Mouse (Mus musculus): Measurements from ENCODE around the gene Ptpn11. TPM values are rescaled to one million over a fixed set of nuclear protein-coding genes. Genes with fewer than 3 reads are reported as not detected.
A peak's percentile ranks its signal among the peaks of the same experiment; 100 is the strongest.

Gene Ptpn11
- polyA plus RNA-seq (2012; fragmentation: generic; extraction: Trizol) = 75.8 TPM
- long read RNA-seq, experiment 1, full-length matches to known transcripts = 1 of 62 reads
- long read RNA-seq, experiment 1, partial matches to known transcripts = 58 of 62 reads
- long read RNA-seq, experiment 1, other reads (novel, unspliced or antisense) = 3 of 62 reads
- long read RNA-seq, experiment 2, full-length matches to known transcripts = 17 of 40 reads
- long read RNA-seq, experiment 2, partial matches to known transcripts = 20 of 40 reads
- long read RNA-seq, experiment 2, other reads (novel, unspliced or antisense) = 3 of 40 reads

DNA sequence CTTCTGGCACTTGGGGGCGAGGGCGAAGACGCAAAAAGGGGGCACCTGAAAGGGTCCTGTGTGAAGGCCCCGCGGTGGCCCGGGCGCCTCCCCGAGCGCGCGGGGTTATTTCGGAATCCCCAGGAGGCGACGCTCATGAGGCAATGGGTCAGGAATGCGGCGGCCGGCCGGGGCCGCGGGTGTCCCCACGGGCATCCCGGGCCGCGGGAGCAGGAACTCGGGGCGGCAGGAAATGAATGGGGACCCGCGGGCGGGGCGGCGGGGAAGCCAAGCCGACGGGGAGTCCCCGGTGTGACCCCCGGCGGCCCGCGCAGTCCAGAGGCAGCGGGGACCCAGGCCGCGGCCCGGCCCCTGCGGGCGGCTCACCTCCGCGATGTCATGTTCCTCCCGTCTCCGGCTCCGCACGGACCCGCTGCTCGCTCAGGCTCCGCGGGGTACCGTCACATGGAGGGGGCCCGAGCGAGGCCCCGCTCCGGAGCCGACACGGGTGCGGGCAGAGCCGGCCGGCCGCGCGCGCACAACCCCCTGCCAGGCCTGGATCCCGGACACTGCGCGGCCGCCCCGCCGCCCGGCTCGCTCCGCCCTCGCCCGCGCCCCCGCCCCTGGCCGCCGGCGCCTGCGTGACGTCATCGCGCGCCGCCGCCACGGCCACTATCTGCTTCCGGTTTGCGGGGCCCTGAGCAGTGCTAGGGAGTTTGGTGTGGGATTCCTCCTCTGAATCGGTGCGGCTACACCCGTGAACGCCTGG lies at the start of gene Ptpn11:
Ptpn11 (minus strand) TSS at position 562 of the 748 bp plus-strand sequence.
- peaks cover 52% of the 10 kb centered on the region for H3K79me2 ChIP-seq (ENCODE audit: control insufficient read depth, insufficient read depth)
- peaks cover 47% of the 10 kb centered on the region for H3K79me3 ChIP-seq (ENCODE audit: low read depth)
- H3K4me3 ChIP-seq (ENCODE audit: insufficient read depth, poor library complexity, severe bottlenecking) = peak within 1 kb of the TSS; percentile 89
- H3ac ChIP-seq (ENCODE audit: control insufficient read depth, insufficient read length, low read depth) = peak within 1 kb of the TSS; percentile 89
- no peak for TF ChIP-seq FOSL1 (IDR thresholded peaks at IDR 0.05; ENCODE audit: insufficient read depth, low read length, poor library complexity, severe bottlenecking)
- no peak for TF ChIP-seq MYOD1 (IDR thresholded peaks at IDR 0.05; ENCODE audit: control insufficient read depth, insufficient read length, low read depth)
- TF ChIP-seq CTCF (IDR thresholded peaks at IDR 0.05; ENCODE audit: control insufficient read depth, insufficient read depth, insufficient read length) = no peak
- TF ChIP-seq CEBPB (IDR thresholded peaks at IDR 0.05; ENCODE audit: low read depth) = no peak
- no peaks in the 10 kb centered on the region for H3K27me3 ChIP-seq (ENCODE audit: control insufficient read depth, insufficient read depth, insufficient read length)
- H3K36me3 ChIP-seq (ENCODE audit: control insufficient read depth, insufficient read depth) = peaks cover 7% of the 10 kb centered on the region

DNA sequence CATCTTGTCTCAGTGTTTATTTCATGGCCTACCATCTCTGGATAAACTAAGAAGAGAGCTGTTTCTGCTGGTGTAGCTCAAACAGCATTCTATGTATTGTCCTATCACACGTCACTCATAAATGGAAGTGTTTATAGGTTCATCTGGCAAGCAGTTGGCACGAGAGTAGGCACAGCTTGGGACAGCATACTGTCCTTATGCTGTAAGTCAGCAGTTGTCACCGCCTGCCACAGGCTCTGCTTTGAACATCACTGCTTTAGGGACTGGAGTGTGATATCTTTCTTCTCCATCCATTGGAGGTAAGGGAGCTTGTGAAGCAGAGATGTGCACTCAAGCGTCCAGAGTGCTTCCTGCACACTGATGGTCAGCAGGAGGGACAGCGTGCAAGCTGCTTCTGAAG lies 48.6 kb upstream of the Ptpn11 start:
- H3ac ChIP-seq (ENCODE audit: control insufficient read depth, insufficient read length, low read depth) = no peak overlapping the region
- H3K4me3 ChIP-seq (ENCODE audit: insufficient read depth, poor library complexity, severe bottlenecking) = no peak overlapping the region
- H3K79me3 ChIP-seq (ENCODE audit: low read depth) = peaks cover 4% of the 10 kb centered on the region
- no peaks in the 10 kb centered on the region for H3K36me3 ChIP-seq (ENCODE audit: control insufficient read depth, insufficient read depth)
- H3K27me3 ChIP-seq (ENCODE audit: control insufficient read depth, insufficient read depth, insufficient read length) = no peaks in the 10 kb centered on the region
- TF ChIP-seq MAX (IDR thresholded peaks at IDR 0.05) (no peak), USF1 (IDR thresholded peaks at IDR 0.05; ENCODE audit: low read depth) (no peak), CEBPB (IDR thresholded peaks at IDR 0.05; ENCODE audit: low read depth) (no peak), FOSL1 (IDR thresholded peaks at IDR 0.05; ENCODE audit: insufficient read depth, low read length, poor library complexity, severe bottlenecking) (no peak), CTCF (IDR thresholded peaks at IDR 0.05; ENCODE audit: control insufficient read depth, insufficient read depth, insufficient read length) (no peak), MYOG (IDR thresholded peaks at IDR 0.05; ENCODE audit: control insufficient read depth, extremely low read depth, insufficient read length) (no peak), MYOD1 (IDR thresholded peaks at IDR 0.05; ENCODE audit: control insufficient read depth, insufficient read length, low read depth) (no peak)
- H3K79me2 ChIP-seq (ENCODE audit: control insufficient read depth, insufficient read depth) = peaks cover 26% of the 10 kb centered on the region

DNA sequence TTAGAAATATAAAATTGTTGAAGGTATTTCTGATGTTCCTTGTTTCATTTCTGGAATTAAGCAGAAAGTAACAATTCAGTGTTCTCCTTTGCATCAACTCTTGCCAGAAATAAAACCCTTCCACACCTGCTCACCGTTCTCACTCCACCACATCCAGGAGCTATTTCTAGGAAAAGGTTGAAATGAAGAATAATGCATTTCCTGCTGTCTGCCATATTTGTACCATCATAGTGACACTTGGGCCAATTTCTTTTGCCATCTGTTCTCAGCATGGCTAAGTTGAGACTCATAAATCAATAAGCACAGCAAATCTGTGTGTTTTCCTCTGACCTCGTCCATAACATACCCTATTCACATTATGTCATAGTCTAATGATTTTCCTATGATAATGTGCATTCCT lies 47.0 kb upstream of the Ptpn11 start:
- peaks cover 27% of the 10 kb centered on the region for H3K79me2 ChIP-seq (ENCODE audit: control insufficient read depth, insufficient read depth)
- H3ac ChIP-seq (ENCODE audit: control insufficient read depth, insufficient read length, low read depth) = no peak overlapping the region
- H3K4me3 ChIP-seq (ENCODE audit: insufficient read depth, poor library complexity, severe bottlenecking) = no peak overlapping the region
- no peaks in the 10 kb centered on the region for H3K36me3 ChIP-seq (ENCODE audit: control insufficient read depth, insufficient read depth)
- TF ChIP-seq USF1 (IDR thresholded peaks at IDR 0.05; ENCODE audit: low read depth) = no peak
- TF ChIP-seq MYOD1 (IDR thresholded peaks at IDR 0.05; ENCODE audit: control insufficient read depth, insufficient read length, low read depth) = no peak
- no peak for TF ChIP-seq MAX (IDR thresholded peaks at IDR 0.05)
- TF ChIP-seq CEBPB (IDR thresholded peaks at IDR 0.05; ENCODE audit: low read depth) = no peak
- TF ChIP-seq CTCF (IDR thresholded peaks at IDR 0.05; ENCODE audit: control insufficient read depth, insufficient read depth, insufficient read length) = no peak
- no peak for TF ChIP-seq FOSL1 (IDR thresholded peaks at IDR 0.05; ENCODE audit: insufficient read depth, low read length, poor library complexity, severe bottlenecking)
- TF ChIP-seq MYOG (IDR thresholded peaks at IDR 0.05; ENCODE audit: control insufficient read depth, extremely low read depth, insufficient read length) = no peak
- peaks cover 10% of the 10 kb centered on the region for H3K79me3 ChIP-seq (ENCODE audit: low read depth)
- no peaks in the 10 kb centered on the region for H3K27me3 ChIP-seq (ENCODE audit: control insufficient read depth, insufficient read depth, insufficient read length)

GRCm38 (mm10) chr5:121236171-121236570 lies 45.0 kb upstream of the Ptpn11 start:
- H3K79me2 ChIP-seq (ENCODE audit: control insufficient read depth, insufficient read depth) = peaks cover 44% of the 10 kb centered on the region
- H3K4me3 ChIP-seq (ENCODE audit: insufficient read depth, poor library complexity, severe bottlenecking) = no peak overlapping the region
- TF ChIP-seq MYOG (IDR thresholded peaks at IDR 0.05; ENCODE audit: control insufficient read depth, extremely low read depth, insufficient read length) = no peak
- TF ChIP-seq CTCF (IDR thresholded peaks at IDR 0.05; ENCODE audit: control insufficient read depth, insufficient read depth, insufficient read length) = no peak
- H3K27me3 ChIP-seq (ENCODE audit: control insufficient read depth, insufficient read depth, insufficient read length) = no peaks in the 10 kb centered on the region
- H3K79me3 ChIP-seq (ENCODE audit: low read depth) = peaks cover 17% of the 10 kb centered on the region
- no peaks in the 10 kb centered on the region for H3K36me3 ChIP-seq (ENCODE audit: control insufficient read depth, insufficient read depth)
- no peak overlapping the region for H3ac ChIP-seq (ENCODE audit: control insufficient read depth, insufficient read length, low read depth)

- no peak overlapping the region for H3K4me3 ChIP-seq (ENCODE audit: insufficient read depth, poor library complexity, severe bottlenecking)
- H3K79me3 ChIP-seq (ENCODE audit: low read depth) = peaks cover 23% of the 10 kb centered on the region
- no peak overlapping the region for H3ac ChIP-seq (ENCODE audit: control insufficient read depth, insufficient read length, low read depth)
- no peaks in the 10 kb centered on the region for H3K27me3 ChIP-seq (ENCODE audit: control insufficient read depth, insufficient read depth, insufficient read length)
- TF ChIP-seq USF1 (IDR thresholded peaks at IDR 0.05; ENCODE audit: low read depth) = no peak
- TF ChIP-seq MYOD1 (IDR thresholded peaks at IDR 0.05; ENCODE audit: control insufficient read depth, insufficient read length, low read depth) = no peak
- TF ChIP-seq MAX (IDR thresholded peaks at IDR 0.05) = no peak
- TF ChIP-seq FOSL1 (IDR thresholded peaks at IDR 0.05; ENCODE audit: insufficient read depth, low read length, poor library complexity, severe bottlenecking) = no peak
- TF ChIP-seq CEBPB (IDR thresholded peaks at IDR 0.05; ENCODE audit: low read depth) = no peak
- no peak for TF ChIP-seq CTCF (IDR thresholded peaks at IDR 0.05; ENCODE audit: control insufficient read depth, insufficient read depth, insufficient read length)
- TF ChIP-seq MYOG (IDR thresholded peaks at IDR 0.05; ENCODE audit: control insufficient read depth, extremely low read depth, insufficient read length) = no peak
- no peaks in the 10 kb centered on the region for H3K36me3 ChIP-seq (ENCODE audit: control insufficient read depth, insufficient read depth)
- peaks cover 61% of the 10 kb centered on the region for H3K79me2 ChIP-seq (ENCODE audit: control insufficient read depth, insufficient read depth)
Measured at GRCm38 (mm10) chr5:121233726-121234125, 42.5 kb upstream of the Ptpn11 start.
